Mouse (Mus musculus) liver, adult 10 weeks (tissue): Measurements from ENCODE around the gene Nfkb2. TPM values are rescaled to one million over a fixed set of nuclear protein-coding genes. Genes with fewer than 3 reads are reported as not detected.

Source experiments
- polyA plus RNA-seq: library from polyadenylated mRNA; stranded (reverse); fragments of 350-450 nt; fragmentation: Illumina TruSeq; extraction: RNeasy Lipid Tissue Mini Kit (QIAGEN cat#74804); gene quantifications from one replicate; pipeline ENCODE4 v1.2.3, GENCODE M21; 2014; ENCODE audit warnings: low read depth, low replicate concordance

The Nfkb2 gene
- polyA plus RNA-seq: 0.24 TPM

GRCm38 (mm10) chr19:46304216-46304841 is at the start of gene Nfkb2:
Gene Nfkb2 (plus strand): TSS chr19:46304320.

GRCm38 (mm10) chr19:46326756-46327305 is 22.7 kb downstream of the Nfkb2 start, which contains the start of gene Psd:
Gene Psd (minus strand): TSS chr19:46327156.

GRCm38 (mm10) chr19:46328081-46329030 is 24.2 kb downstream of the Nfkb2 start, which contains the start of gene Fbxl15:
Gene Fbxl15 (plus strand): TSS chr19:46328184.

GRCm38 (mm10) chr19:46338331-46338936 is 34.3 kb downstream of the Nfkb2 start, which contains the start of gene Cuedc2:
Gene Cuedc2 (minus strand): TSS chr19:46338702.

GRCm38 (mm10) chr19:46350168-46350932 is 46.2 kb downstream of the Nfkb2 start, which contains the start of gene 2310034G01Rik:
Gene 2310034G01Rik (minus strand): TSS chr19:46350302.

Other genes starting within 250 kb of the Nfkb2 start
- gene Nolc1, start 228.5 kb upstream of the Nfkb2 start, polyA plus RNA-seq: 5.4 TPM
- 19.7 TPM for gene Elovl3, start 172.4 kb upstream of the Nfkb2 start, polyA plus RNA-seq
- not detected for gene Pitx3, start 156.0 kb upstream of the Nfkb2 start, polyA plus RNA-seq
- gene Gbf1, start 151.8 kb upstream of the Nfkb2 start, polyA plus RNA-seq: 7.9 TPM
- gene Psd, start 22.8 kb downstream of the Nfkb2 start, polyA plus RNA-seq: not detected
- gene Fbxl15, start 23.9 kb downstream of the Nfkb2 start, polyA plus RNA-seq: not detected
- gene Cuedc2, start 34.4 kb downstream of the Nfkb2 start, polyA plus RNA-seq: 2.4 TPM
- 0.42 TPM for gene Mfsd13a, start 36.8 kb downstream of the Nfkb2 start, polyA plus RNA-seq
- gene 2310034G01Rik, start 46.0 kb downstream of the Nfkb2 start, polyA plus RNA-seq: not detected
- 17.6 TPM for gene Actr1a, start 91.4 kb downstream of the Nfkb2 start, polyA plus RNA-seq
- 0.93 TPM for gene Sufu, start 92.6 kb downstream of the Nfkb2 start, polyA plus RNA-seq
- 2.7 TPM for gene Trim8, start 197.4 kb downstream of the Nfkb2 start, polyA plus RNA-seq